Mouse (Mus musculus) R1 (cell line): ENCODE results near the gene Sf3b4.
"Not testable (repeated sequence)": the region's sequence is repeated elsewhere in the genome, so short reads cannot be mapped to it uniquely, and the experiment has no call there.

ENCODE experiments used
- DNase-seq: peaks from one replicate; pipeline ENCODE4 v3.0.0-alpha.2; 2018; ENCODE audit warnings: low read depth, low spot score

Gene Sf3b4

DNA sequence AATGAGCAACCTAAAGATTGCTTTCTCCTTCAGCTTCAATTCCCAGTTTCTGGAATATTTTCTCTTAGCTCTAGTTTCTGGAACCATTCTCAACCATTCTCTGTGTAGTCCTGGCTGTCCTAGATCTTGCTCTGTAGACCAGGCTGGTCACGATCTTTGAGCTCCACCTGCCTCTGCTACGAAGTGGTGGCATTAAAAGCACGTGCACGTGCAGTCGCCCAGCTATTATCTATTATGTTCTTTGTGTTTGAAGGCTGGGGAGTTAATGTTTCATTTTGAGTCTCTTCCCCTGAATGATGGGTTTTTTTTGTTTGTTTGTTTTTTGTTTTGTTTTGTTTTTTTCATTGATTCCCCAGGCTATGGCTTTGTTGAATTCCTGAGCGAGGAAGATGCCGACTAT, 1.1 kb downstream of the Sf3b4 start:
- DNase-seq = no peak

DNA sequence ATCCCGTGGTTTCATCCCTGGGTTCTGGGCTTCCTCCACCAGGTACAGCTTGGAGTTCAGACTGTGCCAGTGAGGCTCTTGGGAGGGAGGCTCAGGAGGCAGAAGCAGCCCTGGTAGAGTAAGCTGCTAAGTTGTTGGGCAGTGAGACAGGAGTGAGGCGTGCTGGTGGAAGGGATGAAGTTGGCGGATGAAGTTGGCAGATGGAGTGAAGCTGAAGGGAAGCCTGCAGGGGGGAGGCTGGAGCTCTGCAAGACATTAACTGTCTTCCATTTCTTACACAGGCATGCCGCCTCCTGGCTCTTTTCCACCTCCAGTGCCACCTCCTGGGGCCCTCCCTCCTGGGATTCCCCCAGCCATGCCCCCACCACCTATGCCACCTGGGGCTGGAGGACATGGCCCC, 1.9 kb downstream of the Sf3b4 start:
- DNase-seq = not testable (repeated sequence)

DNA sequence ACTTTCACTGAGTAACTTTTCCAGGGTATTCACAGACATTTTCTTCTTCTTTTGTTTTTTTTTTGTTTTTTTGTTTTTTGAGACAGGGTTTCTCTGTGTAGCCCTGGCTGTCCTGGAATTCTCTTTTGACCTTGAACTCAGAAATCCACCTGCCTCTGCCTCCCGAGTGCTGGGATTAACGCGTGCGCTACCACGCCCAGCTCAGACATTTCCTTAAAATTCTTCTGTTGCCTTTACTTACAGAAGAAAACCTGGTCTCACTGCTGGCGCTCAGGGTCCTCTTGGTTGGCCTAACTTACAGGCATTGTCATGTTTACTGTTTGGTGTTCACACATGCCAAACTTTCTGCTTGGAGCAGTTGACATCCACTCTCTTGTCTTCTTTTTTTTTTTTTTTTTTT, 3.1 kb downstream of the Sf3b4 start:
- peak; percentile 90 for DNase-seq

DNA sequence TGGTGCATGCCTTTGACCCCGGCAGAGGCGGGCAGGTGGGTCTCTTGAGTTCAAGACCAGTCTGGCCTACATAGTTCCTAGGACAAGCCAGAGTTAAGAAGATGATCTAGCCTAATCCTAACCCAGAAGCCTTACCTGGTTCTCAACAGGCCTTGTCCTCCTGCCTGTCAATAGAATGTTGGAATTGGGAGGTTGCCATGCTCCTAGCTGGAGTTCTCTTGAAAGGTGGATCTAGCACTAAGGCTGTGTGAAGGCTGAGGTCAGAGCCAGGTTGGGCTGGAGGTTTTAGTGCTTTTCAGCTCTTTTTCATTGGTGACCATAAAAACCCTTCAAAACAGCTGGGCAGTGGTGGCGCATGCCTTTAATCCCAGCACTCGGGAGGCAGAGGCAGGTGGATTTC, 6.3 kb downstream of the Sf3b4 start:
- no peak for DNase-seq

DNA sequence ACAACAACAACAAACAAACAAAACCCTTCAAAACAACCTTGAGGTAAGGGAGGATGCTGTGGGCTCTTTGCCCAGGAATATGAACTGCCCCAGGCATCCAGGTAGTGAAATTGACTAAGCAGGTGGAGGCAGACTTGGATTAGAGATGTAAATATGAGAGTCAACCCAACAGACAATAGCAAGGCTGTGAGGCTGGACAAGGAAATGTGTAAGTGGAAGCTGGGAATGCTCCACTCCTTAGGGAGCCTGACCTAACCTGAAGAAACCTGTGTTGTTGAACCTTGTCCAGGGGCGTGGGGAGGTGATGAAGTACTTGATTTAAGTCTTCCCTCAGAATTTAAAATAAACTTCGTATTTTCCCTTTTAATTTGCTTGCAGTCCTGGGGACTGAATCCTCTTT, 6.8 kb downstream of the Sf3b4 start:
- DNase-seq = no peak

DNA sequence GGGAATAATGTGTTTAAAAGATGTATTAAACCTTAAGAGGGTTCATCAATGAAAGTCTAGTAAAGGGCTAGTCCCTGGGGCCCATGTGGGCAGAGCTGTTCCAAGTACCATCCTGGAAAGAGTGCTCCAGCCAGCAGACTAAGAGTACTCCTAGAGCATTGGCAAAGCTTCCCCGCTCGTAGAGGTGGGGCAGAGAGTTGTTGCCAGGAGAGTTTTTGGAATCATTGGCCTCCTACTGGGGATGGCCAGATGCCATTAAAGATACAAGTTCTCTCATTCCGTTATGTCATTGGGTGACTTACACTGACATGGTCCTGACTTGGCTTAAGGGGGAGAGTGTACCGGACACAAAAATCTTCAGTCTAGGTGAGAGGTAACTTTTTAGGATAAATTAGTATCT, 7.4 kb downstream of the Sf3b4 start:
- no peak for DNase-seq

DNA sequence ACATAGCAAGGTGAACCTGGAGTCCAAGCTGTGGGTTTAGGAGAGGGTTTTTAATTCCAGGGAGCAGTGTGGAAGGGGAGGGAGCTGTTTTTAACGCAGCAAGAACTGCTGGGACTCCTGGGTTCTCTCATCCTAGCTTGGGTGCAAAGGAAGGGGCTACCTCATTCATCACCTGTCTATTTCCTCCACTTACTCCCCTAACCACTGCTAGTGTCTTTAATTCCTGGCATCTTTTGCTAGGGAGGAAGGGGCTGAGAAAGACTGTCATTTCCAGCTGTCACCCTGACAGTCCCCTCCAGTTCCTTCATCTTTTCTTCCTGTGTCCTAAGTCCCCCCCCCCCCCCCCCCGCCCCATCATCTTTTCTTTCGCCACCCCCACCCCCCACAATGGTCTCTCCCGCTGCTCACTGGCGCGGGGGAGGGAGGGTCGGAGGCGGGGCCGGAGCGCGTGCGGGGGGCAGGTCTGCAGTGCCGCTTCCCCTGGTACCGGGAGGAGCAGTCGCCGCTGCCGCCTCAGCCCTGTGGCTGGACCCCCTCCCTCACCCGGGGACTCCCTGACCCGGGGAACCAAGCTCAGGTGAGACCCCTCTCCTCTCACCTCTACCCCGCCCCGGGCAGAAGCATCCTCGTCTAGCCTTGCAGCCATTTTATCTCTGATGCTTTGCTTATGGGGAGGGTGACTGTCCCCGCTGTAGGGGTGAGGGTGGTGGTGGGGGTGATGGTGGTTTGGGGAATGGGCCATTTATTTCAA, 8.8 kb downstream of the Sf3b4 start, which contains the start of gene Sv2a:
TSS of gene Sv2a (plus strand) at position 425 of the 751 bp plus-strand sequence.
- DNase-seq = peak; percentile 40

DNA sequence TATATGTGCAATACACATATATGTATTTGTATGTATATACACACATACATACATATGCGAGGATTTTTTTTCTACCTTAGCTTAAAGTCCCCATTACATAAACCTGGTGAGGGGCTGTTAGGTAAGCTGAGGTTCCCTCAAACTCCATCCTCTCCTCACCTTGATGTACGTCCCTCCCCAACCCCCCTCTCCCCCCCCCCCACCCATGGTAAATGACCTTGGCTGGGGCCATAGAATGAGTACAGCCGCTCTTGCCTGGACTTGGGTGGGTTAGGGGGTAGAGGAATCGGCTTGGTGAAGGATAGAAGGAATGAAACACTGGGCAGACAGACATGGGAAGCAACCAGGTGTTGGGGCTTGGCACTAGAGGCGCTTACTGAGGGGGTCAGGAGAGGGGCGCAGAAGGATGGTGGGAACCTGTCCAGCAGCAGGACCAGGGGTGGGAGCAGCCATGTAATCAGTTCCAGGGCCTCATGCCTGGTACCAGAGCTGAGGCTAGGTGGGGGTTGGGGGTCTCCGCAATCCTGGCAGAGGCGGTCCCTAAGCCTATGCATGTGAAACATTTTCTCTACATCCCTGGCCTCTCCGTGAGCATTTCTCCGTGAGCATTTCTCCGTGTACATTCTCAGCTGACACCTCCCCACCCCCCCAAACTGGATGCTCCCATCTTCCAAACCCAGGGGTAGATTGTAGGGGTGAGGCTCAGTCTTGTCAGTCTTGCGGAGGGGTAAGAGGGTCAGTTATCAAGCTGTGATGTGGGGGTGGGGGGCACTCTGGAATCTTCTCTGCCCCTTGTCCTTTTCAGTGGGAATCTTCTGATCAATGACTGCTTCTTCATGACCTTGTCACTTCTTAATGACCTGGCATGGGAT, 9.6 kb downstream of the Sf3b4 start:
- DNase-seq = no peak

DNA sequence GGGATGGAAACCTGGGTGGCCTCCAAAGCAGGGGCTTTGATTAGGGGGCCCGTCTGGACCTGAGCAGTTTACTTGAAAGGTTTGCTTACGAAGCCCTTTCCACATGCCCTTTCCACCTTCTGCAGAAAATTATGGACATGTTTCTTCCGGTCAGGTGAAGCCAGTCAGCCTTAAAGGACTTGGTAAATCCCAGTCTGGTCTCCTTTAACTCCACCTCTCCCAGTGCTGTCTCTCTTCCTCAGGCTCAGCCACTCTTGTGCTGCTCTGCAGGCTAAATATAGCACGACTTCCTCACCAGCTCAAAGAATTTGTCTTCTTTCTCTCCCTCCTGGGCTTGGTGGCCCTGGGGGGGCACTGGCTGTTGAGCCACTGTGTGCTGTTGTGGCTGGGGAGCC, 10.2 kb downstream of the Sf3b4 start:
- DNase-seq = no peak

DNA sequence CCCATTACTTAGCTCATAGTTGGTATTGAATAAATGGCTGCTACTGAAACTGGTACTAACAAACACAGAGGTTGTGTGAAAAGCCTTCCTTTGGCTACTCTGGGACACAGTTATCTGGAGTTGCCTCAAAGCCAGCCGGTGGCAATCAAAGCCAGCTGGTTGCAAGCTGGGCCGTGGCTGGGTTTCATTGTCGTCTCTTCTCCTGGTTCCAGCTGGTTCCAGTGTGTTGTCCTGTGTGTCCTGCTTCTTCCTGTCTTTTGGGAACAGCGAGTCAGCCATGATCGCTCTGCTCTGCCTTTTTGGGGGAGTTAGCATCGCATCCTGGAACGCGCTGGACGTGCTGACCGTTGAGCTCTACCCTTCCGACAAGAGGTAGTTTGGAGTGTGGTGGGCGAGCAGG, 20.8 kb downstream of the Sf3b4 start:
- DNase-seq = no peak

DNA sequence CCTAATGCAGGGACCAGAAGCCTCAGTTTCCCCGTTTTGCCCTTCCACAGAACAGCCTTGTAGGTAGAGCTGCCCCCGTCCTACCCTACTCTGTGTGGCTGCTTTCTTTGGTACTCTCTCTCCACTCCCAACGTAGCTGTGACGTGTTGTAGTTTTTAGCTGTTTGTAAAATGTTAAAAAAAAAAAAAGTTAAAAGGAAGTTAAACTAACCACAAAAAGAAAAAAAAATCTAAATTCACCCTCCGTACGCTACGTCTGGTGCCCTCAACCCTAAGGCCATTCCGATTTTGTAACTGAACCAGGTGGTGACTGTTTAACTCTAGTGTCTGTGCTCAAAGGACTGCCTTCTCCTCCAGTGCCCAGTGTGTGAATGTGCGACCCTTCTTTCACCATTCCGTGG, 22.8 kb downstream of the Sf3b4 start:
- DNase-seq = no peak

DNA sequence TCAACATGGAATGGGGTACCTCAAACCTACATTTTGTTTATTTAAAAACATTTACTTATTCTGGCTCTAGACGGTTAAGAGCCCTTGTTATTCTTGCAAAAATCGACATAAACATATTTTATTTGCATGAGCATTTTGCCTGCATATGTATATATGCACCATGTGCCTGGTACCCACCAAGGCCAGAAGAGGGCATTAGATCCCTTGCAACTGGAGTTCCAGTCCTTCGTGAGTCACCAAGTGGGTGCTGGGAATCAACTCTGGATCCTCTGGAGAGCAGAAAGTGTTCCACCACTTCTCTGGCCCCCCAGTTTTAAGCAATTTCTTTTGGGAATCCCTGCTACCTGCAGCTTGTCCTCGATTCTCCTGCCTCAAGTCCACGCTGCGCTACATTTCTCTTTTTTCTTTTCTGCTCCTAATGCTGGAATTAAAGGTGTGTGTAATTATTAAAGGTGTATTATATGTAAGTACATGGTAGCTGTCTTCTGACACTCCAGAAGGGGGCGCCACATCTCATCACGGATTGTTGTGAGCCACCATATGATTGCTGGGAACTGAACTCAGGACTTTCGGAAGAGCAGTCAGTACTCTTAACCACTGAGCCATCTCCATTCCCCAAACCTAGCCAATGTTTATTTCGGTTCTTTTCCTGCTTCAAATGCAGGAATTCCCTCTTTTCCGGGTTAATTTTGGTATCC, 23.6 kb downstream of the Sf3b4 start:
- DNase-seq = no peak

DNA sequence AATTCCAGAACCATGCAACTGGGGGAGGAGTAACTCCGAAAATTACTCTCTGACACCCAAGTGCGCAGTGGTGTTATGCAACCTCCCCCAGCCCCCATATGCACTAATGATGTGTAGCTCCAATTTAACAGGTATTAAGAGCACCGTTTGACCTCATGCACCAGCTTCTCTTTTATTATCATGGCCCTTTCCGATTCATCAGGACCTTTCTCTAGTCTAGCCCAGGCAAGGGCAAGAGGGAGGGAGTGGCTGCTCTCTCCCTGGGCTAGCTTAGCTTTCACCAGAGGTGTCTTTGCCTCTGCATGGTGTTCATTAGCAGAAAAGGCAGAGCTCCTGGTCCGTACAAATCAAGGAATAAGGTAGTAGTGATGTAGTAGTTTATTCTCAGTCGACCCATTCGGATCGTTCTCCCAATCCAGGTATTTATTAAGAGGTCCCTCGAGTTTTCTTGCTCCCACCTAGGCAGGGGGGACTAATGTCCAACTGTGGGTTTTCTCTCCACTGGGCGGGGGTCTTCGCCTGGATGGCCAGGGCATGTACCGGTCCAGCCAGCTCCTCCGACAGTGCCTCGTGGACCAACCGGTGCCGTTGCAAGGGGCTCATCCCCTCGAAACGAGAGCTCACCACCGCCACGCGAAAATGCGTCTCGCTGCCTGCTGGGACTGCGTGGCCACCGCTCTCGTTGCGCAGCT, 24.5 kb downstream of the Sf3b4 start:
- DNase-seq = peak; percentile 44

DNA sequence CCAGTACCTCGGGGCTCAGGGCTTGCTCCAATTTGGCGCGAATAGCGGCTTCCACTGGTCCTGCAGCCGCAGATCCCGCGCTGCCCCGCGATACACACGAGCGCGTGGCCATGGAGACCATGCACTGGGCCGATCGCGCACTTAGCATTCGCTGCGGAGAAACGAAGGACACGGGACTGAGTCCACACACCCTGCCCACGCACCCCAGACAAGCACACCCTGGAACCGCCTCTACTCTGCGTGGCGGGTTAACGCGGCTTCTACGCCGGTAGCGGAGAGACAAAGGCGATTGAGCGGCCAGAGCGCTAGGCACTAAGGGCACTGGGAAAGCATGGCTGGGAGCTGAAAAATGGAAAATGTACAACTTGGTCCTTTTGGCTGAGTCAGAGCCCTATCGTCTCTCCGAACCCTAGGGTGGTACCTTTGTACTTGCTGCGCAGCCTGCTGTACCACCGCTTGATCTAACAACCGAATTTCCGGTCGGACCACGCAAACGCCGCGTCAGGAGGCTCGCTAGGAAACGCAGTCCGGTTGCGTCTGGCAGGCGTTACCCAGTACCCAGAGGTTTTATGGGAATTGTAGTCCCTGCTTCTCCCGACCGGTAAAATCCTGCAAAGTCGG, 25.1 kb downstream of the Sf3b4 start:
- DNase-seq = peak; percentile 94

DNA sequence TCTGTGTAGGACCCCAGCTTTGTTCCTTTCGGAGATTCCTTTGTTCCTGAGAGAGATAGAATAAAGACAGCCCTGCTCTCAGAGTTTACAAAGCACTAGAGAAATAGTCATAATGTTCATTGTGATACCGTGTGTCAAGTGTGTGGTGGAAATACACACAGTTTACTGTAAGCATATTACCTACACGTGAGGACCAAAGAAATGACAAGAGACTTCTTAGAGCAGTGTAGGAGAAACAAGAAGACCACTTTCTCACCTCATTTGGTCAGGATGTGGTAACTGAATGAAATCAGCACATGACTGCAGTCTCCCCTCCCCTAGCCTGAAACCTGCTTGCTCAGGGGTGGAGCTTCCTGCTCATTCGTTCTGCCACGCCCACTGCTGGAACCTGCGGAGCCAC, 26.0 kb downstream of the Sf3b4 start:
- DNase-seq = peak; percentile 72

DNA sequence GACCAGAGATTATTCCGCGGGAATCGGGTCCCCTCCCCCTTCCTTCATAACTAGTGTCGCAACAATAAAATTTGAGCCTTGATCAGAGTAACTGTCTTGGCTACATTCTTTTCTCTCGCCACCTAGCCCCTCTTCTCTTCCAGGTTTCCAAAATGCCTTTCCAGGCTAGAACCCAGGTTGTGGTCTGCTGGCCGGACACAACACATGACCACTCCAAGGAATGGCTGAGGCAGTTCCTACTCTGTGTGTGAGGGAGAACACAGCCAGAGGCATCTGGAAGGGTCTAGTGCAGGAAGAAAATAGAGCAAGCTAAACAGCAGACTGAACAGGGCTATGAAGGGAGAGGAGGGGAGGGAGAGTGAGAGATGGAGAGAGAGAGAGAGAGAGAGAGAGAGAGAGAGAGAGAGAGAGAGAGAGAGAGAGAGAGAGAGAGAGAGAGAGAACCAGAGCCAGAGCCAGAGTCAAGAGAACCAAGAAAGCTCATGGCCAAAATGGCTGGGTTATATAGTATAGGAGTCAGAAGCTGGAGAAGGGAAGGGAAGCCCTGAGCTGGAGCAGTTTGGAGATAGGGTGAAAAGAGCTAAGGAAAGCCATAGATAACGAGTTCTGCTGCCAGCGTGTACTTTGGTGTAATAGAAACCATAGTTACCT, 26.6 kb downstream of the Sf3b4 start:
- DNase-seq = not testable (repeated sequence)

DNA sequence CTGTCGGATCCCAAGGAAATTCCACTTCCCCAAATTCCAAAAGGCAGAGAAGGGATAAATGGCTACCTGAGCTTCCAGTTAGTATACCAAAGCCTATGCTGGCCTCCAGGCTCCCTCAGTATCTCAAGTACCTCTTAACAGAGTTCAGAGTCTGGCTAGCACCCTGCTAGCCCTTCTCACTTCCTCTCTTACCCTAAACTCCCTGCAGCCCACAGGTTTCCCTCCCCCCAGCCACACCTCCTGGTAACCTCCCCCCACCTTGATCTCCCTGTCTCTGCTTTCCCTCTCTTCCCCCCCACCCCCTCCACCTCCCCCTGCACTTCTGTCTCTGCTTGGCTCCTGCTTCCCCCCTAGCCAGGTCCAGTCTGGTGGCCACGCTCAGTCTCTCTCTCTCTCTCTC, 27.6 kb downstream of the Sf3b4 start:
- DNase-seq = no peak

DNA sequence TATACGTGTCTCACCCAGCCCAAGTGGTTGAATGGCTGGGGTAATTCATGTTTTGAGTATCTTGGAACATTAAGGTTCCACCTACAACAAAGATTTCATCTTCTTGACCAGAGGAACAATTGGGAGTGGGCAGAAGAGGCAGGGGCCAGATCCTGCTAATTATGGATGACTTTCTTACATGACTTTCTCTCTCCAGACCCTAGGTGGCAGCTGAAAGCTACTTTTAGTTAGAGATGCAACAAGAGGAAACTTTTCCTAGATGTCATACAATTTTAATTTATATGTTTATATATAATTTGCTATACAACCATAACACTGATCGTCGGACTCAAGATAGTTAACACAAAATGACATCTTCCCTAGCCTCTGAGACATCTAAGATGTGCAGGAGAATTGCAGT, 35.7 kb downstream of the Sf3b4 start:
- no peak for DNase-seq

DNA sequence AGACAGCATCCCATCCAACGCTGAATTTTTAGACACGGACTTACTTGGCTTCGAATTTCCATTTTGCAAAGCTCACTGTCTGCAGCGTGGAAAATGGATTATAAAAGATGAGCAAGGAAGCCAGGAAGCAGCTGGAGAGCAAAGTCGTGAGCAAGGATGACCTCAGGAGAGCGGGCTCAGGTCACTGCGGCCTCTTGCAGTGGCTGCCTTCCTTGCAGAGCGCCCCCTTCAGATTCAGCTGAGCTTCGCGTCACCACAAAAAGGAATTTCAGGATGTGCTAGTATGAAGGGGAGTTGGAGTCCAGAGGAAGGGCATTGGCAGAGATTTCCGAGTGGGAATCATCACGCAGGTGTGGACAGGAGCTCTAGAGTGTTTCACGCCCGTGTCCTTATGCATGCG, 37.1 kb downstream of the Sf3b4 start:
- DNase-seq = peak; percentile 43

DNA sequence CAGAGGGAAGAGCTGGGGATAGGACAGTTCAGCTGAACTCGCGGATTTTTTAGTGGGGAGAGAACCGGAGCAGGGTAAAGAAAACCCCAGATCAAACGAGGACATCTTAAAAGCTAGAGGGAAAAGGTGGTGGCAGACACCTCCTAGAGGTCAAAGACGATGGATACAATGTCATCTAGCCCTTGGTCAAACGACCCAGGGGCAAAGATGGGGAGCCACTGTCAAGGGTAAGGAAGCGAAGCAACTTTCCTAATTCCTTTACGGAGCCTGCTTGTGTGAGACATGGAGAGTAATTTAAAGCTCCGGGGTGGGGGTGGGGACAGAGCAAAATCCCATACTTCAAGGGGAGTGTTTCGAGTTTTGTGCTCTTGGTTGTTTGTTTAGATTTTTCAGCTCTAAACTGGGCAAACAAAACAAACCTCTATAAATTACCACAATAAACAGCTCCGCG, 47.1 kb downstream of the Sf3b4 start:
- peak; percentile 65 for DNase-seq

DNA sequence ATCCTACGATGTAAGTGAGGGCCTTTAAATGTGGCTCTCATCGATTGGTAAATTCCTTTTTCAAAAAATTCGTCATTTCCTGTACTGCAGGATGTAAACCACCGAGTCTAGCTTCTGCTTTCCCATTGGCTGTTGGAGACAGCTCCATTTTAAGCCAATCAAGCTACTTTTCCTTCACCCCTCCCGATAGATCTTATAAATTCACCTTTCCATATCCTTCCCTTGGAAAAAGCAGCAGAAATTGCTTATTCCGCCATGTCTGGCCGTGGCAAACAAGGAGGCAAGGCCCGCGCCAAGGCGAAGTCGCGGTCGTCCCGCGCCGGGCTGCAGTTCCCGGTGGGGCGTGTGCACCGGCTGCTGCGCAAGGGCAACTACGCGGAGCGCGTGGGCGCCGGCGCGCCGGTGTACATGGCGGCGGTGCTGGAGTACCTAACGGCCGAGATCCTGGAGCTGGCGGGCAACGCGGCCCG, 47.6 kb downstream of the Sf3b4 start, which contains the start of the genes Bola1 and Hist2h2ab:
TSS of gene Bola1 (minus strand) at position 49 of the 470 bp plus-strand sequence.
TSS of gene Hist2h2ab (plus strand) at position 205 of the 470 bp plus-strand sequence.
- DNase-seq = peak; percentile 94
